Mouse (Mus musculus) ovary, adult 2 months (tissue): ENCODE results near the gene Paxip1. TPM values are rescaled to one million over a fixed set of nuclear protein-coding genes. Genes with fewer than 3 reads are reported as not detected.

Source experiments
- polyA plus RNA-seq: library from polyadenylated mRNA; depleted of rRNA; stranded (reverse); fragments of >200 nt; gene quantifications from 2 replicates; pipeline ENCODE4 v1.2.3, GENCODE M21; 2012; rRNA removed

Paxip1 gene
- polyA plus RNA-seq: 36.9 and 63.0 TPM in 2 replicates

DNA sequence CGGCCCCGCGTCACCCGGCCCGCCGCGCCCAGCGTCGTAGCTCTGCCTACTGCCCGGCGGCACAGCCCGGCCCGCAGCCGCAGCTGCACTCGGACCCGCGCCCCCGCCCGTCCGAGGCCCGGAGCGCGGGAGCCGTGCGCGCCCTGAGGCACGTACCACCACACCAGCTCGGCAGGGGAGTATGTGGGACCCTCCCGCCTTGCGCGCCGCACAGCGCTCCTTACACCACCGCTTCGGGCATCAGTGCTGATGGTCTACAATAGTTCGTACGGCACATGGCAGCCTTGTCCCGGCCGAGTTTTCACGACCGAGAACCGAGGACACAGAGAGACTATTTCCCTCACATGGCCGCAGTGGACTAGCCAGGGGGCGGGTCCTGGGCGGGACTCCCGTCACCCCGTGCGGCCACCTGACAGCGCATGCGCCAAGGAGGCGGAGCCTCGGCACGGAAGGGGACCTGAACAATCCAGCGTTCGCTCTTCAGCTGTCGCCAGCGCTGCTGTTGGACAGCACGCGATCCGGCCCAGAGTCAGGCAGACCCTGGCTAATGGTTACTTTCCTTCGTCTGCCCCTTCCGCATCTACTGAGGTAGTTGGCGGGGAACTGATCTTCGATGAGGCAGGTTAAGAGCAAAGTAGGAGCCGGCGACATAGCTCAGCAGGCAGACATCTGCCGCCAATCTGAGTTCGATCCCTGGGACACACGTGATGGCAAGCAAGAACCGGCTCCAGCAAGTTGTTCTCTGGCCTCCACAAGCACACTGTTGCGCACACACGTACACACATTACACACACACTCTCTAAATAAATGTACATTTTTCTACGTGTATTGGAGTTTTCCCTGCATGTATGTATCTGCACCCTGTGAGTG, at the start of gene Paxip1:
Paxip1 (minus strand) TSS at position 389 of the 870 bp plus-strand sequence.

Other genes with a start within 250 kb of the Paxip1 start
- gene Htr5a, start 50.5 kb upstream of the Paxip1 start, polyA plus RNA-seq: 0.15 and 0.25 TPM in 2 replicates